Mouse (Mus musculus) neural tube, embryonic 11.5 days (tissue): Measurements from ENCODE around the gene Cdk14. TPM values are rescaled to one million over a fixed set of nuclear protein-coding genes. Genes with fewer than 3 reads are reported as not detected.
"Not testable (repeated sequence)": the region's sequence is repeated elsewhere in the genome, so short reads cannot be mapped to it uniquely, and the experiment has no call there.

Experiments used
- ATAC-seq: fragments of 200-750 bp; cut with Nextera tagmentation; 2 replicates; pipeline ENCODE4 v1.8.0; 2017; ENCODE audit warnings: moderate number of reproducible peaks, mild to moderate bottlenecking, moderate TSS enrichment, moderate library complexity; ENCODE audit not compliant: insufficient read depth, low FRiP score, low TSS enrichment
- DNase-seq: peaks from one replicate; pipeline ENCODE4 v3.0.0-alpha.2; 2015; ENCODE audit warnings: low spot score
- H3K27ac ChIP-seq: fragments of 300-500 bp; sonication (generic); 2 replicates; pipeline ENCODE4 v1.5.1; 2014; ENCODE audit warnings: low read depth, mild to moderate bottlenecking, low read length
- H3K27me3 ChIP-seq: fragments of 300-500 bp; sonication (generic); 2 replicates; pipeline ENCODE4 v1.6.1; 2014; ENCODE audit warnings: mild to moderate bottlenecking, low read length, mixed read lengths; ENCODE audit not compliant: control insufficient read depth, insufficient read depth
- H3K36me3 ChIP-seq: fragments of 300-500 bp; sonication (generic); 2 replicates; pipeline ENCODE4 v1.6.1; 2014; ENCODE audit warnings: mild to moderate bottlenecking, low read length, moderate library complexity, mixed read lengths; ENCODE audit not compliant: control insufficient read depth, insufficient read depth
- H3K4me1 ChIP-seq: fragments of 300-500 bp; sonication (generic); 2 replicates; pipeline ENCODE4 v1.6.1; 2014; ENCODE audit warnings: low read length, mixed read lengths; ENCODE audit not compliant: control insufficient read depth, insufficient read depth
- H3K4me2 ChIP-seq: fragments of 300-500 bp; sonication (generic); 2 replicates; pipeline ENCODE4 v1.6.1; 2014; ENCODE audit warnings: low read depth, mild to moderate bottlenecking, moderate library complexity
- H3K4me3 ChIP-seq: fragments of 300-500 bp; sonication (generic); 2 replicates; pipeline ENCODE4 v1.5.1; 2014; ENCODE audit warnings: low read depth, low read length
- H3K9ac ChIP-seq: fragments of 300-500 bp; sonication (generic); 2 replicates; pipeline ENCODE4 v1.6.1; 2014; ENCODE audit warnings: mild to moderate bottlenecking, low read length
- H3K9me3 ChIP-seq: fragments of 300-500 bp; sonication (generic); 2 replicates; pipeline ENCODE4 v1.6.1; 2016; ENCODE audit warnings: low read length; ENCODE audit not compliant: control insufficient read depth
- WGBS: fragments of 180-500 bp; shearing (Covaris S2); extraction: QIAGEN DNeasy Blood & Tissue Kit; methylation state at CpG from one replicate; pipeline ENCODE4 v1.1.7; 2014; 5-methylcytosine and 5-hydroxymethylcytosine counted together
- polyA plus RNA-seq: library from polyadenylated mRNA; unstranded; fragments of >200 nt; fragmentation: Nextera tagmentation; extraction: Ambion mirVana; gene quantifications from 2 replicates; pipeline ENCODE4 v1.2.1, GENCODE M21; 2014

Cdk14 gene
- polyA plus RNA-seq, 1 experiment from 2014 or later: 29.5 TPM

DNA sequence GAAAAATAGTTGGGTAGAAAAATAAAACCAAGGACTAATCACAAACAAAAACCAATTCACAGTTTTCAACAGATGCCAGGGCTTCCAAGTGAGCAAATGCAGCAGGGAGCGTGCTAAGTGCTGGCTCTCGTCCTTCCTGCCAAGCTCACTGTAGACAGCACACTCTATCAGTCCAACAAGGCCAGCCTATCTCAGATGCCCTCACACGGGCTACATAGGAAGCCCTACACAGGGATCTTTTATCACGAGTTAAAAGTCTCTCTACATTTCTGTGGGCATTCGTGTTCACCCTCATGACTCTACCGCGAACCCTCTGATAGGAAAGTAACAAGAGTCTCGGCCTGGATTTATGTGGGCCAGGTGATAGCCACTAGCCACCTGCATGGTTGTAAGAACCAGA is 78.5 kb downstream of the Cdk14 start:
- H3K9ac ChIP-seq: no peak overlapping the region
- 94% methylated on average over 8 of the region's 8 CpGs for WGBS
- ATAC-seq: no peak
- no peak overlapping the region for H3K27ac ChIP-seq
- H3K36me3 ChIP-seq: no peaks in the 10 kb centered on the region
- no peak for DNase-seq
- H3K4me1 ChIP-seq: 0 out of 2 replicates have a peak, but pooled peaks cover 5% of the 10 kb centered on the region
- no peaks in the 10 kb centered on the region for H3K9me3 ChIP-seq
- no peak overlapping the region for H3K4me2 ChIP-seq
- no peaks in the 10 kb centered on the region for H3K27me3 ChIP-seq
- H3K4me3 ChIP-seq: no peak overlapping the region

DNA sequence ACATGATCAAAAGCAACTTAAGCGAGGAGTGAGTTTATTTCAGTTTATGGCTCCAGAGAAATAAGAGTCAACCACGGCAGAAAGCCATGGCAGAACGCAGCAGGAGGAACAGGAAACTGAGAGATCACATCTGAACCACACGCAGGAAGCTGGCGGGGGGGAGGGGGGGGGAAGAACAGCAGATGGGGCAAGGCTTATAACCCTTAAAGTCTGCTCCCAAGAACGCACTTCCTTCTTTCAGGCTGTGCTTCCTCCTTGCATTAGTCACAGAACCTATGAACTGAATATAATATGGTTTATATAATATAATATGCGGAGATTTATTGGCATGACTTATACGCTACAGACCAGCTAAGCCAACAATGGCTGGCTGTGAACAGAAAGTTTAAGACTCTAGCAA is 86.2 kb downstream of the Cdk14 start:
- H3K27me3 ChIP-seq: no peaks in the 10 kb centered on the region
- H3K4me3 ChIP-seq: no peak overlapping the region
- H3K27ac ChIP-seq: no peak overlapping the region
- H3K9ac ChIP-seq: no peak overlapping the region
- ATAC-seq (no peak), DNase-seq (no peak)
- H3K4me2 ChIP-seq: no peak overlapping the region
- 91% methylated on average over 8 of the region's 8 CpGs for WGBS
- no peaks in the 10 kb centered on the region for H3K36me3 ChIP-seq
- no peaks in the 10 kb centered on the region for H3K4me1 ChIP-seq
- H3K9me3 ChIP-seq: no peaks in the 10 kb centered on the region

DNA sequence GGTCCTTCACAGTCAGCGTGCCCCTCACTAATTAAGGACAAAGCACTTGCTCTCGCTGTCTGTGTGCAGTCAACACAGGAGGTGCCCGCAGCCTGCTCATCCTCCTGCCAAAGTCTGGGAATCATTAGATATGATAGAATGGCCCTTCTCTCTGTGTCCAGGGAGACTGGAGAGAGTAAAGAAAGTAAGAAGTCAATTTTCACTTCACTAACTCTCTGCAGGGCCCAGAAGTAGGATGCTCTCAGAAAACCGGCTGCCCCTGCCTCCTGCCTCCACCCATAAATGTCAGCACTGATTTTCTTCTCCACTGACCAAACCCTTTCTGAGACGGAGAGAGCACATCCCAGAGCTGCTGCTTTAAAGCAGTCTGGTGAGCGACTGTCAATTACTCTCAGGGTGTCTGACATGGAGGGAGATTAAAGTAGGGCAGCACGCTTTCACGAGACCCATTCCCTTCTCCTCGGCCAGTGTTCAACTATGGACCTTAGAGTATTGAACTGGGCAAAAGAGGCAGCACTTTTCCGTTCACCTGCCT is 89.1 kb downstream of the Cdk14 start:
- Histone ChIP-seq H3K4me2 (no peak overlapping the region), H3K27ac (no peak overlapping the region), H3K9me3 (no peaks in the 10 kb centered on the region), H3K36me3 (no peaks in the 10 kb centered on the region), H3K9ac (no peak overlapping the region), H3K27me3 (no peaks in the 10 kb centered on the region), H3K4me1 (no peaks in the 10 kb centered on the region), H3K4me3 (no peak overlapping the region)
- DNase-seq: no peak
- no peak for ATAC-seq
- WGBS: 68% methylated on average over 10 of the region's 10 CpGs

DNA sequence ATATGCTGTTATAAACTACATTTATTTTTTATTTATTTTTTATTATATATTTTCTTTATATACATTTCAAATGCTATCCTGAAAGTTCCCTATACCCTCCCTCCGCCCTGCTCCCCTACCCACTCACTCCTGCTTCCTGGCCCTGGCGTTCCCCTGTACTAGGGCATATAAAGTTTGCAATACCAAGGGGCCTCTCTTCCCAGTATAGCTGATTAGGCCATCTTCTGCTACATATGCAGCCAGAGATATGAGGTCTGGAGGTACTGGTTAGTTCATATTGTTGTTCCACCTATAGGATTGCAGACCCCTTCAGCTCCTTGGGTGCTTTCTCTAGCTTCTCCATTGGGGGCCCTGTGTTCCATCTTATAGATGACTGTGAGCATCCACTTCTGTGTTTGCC is 91.1 kb downstream of the Cdk14 start:
- ATAC-seq: not testable (repeated sequence)
- WGBS: 92% methylated on average over 2 of the region's 2 CpGs

DNA sequence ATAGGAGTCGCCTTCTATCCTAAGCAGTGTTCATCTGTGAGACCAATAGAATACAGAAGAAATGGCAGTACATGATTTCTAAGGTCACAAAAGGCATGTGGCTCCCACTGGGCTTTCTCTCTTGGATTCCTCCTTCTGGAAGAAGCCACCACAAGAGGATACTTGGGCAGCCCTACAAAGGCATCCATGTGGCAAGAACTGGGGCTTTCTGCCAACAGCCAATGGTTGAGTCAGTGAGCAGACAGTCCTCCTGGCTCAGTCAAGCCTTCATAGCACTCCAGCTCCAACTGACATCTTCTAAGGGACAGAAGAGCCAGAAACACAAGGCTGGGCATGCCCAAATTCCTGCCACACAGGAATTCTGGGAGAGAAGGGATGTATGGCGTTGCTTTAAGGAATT is 93.4 kb downstream of the Cdk14 start:
- no peak overlapping the region for H3K4me2 ChIP-seq
- H3K9ac ChIP-seq: no peak overlapping the region
- H3K27ac ChIP-seq: no peak overlapping the region
- H3K9me3 ChIP-seq: no peaks in the 10 kb centered on the region
- H3K4me3 ChIP-seq: no peak overlapping the region
- 95% methylated on average over 2 of the region's 2 CpGs for WGBS
- H3K27me3 ChIP-seq: no peaks in the 10 kb centered on the region
- DNase-seq (no peak), ATAC-seq (no peak)
- H3K36me3 ChIP-seq: no peaks in the 10 kb centered on the region
- no peaks in the 10 kb centered on the region for H3K4me1 ChIP-seq

More for the DNA sequence above, 91.1 kb downstream of the Cdk14 start:
- DNase-seq, H3K4me2 ChIP-seq, H3K36me3 ChIP-seq, H3K27me3 ChIP-seq, H3K4me1 ChIP-seq, H3K9me3 ChIP-seq, H3K27ac ChIP-seq, H3K9ac ChIP-seq, H3K4me3 ChIP-seq: not testable (repeated sequence)

DNA sequence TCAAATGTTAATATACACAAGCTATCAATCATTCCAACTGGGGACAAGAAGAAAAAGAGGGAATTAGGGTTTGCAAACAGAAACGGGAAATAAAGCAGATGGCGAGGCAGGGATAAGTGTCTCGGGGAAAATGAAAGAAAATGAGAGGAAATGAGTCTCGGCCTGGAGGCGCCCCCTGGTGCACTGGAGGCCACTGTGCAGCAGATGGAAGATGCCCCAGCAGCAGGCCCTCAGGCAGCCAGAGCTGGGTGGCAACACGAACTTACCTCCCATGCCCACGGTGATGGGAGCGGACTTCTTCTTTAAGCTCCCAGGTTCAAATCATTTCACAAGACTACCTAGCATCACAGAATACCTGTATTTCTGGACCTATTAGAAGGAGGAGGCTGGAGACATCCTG is 97.4 kb downstream of the Cdk14 start:
- no peak for DNase-seq
- Histone ChIP-seq H3K27me3 (no peaks in the 10 kb centered on the region), H3K4me2 (no peak overlapping the region), H3K36me3 (no peaks in the 10 kb centered on the region), H3K9ac (no peak overlapping the region), H3K4me3 (no peak overlapping the region), H3K4me1 (no peaks in the 10 kb centered on the region), H3K9me3 (no peaks in the 10 kb centered on the region), H3K27ac (no peak overlapping the region)
- 85% methylated on average over 8 of the region's 8 CpGs for WGBS
- ATAC-seq: no peak

DNA sequence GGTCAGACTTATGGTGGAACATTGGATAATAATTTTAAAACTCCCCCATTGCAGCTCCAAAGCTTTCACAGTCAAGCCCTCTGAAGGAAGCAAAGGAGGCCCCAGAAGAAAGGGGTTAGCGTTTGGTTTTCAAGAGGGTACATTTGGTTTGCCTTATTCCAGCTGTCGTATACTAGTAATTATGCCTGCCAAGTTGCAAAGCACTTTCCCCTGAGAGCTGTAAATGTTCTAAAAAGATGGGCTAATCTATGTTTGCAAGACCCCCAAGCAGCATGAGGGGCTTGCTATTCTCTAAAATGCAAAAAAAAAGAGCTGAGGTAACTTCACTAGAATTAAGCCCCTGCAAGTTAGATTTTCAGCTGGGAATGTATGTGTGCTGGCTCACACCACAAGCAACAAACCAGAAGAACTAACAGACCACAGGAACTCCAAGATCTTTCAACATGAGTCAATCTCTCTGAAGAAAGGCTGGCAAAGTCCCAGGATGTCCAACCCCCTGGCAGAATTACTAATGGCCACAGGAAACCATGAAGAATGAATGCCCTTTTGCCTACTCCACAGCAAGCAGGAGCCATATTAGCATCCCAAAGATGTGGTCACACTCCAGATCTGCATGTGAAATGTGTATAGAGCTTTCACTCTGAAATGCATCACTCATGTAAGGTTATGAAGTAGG is 99.5 kb downstream of the Cdk14 start:
- 55% methylated on average over 2 of the region's 2 CpGs for WGBS
- H3K27me3 ChIP-seq: no peaks in the 10 kb centered on the region
- no peak overlapping the region for H3K4me2 ChIP-seq
- no peaks in the 10 kb centered on the region for H3K9me3 ChIP-seq
- no peak overlapping the region for H3K27ac ChIP-seq
- no peaks in the 10 kb centered on the region for H3K4me1 ChIP-seq
- H3K36me3 ChIP-seq: no peaks in the 10 kb centered on the region
- H3K9ac ChIP-seq: no peak overlapping the region
- ATAC-seq (no peak), DNase-seq (no peak)
- no peak overlapping the region for H3K4me3 ChIP-seq

DNA sequence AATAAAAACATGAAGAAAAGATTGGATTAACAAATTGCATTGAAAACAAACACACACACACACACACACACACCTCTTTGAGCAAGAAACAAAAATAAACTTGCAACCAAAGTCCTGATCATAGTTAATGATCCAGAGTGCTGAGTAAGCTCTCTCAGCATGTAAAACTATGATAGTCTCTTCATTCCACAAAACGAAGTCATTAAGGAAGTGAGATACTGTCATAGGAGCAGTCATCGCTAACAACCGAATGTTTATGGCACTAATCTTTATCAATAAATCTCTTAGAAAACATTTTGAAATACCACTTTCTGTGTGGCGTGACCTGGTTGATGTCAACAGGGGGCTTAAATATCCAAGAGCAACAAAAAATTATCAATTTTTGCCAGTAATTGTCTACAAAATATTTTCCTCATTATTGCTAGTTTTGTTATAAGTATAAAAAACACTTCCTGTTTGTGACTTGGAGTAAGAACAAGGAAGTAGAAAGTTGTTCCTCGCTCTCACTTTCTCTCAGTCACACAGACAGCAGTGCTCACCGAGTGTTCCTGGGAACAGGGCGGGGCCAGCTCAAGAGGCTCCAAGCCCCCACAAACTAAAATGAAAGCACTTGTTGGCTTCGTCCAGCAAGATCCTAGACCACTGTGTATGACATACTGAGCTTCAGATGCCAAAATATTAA is 100.1 kb downstream of the Cdk14 start:
- DNase-seq: no peak
- Histone ChIP-seq H3K27ac (no peak overlapping the region), H3K9ac (no peak overlapping the region), H3K27me3 (no peaks in the 10 kb centered on the region), H3K4me2 (no peak overlapping the region), H3K36me3 (no peaks in the 10 kb centered on the region), H3K4me1 (no peaks in the 10 kb centered on the region), H3K4me3 (no peak overlapping the region), H3K9me3 (no peaks in the 10 kb centered on the region)
- 84% methylated on average over 8 of the region's 8 CpGs for whole genome bisulfite sequencing
- ATAC-seq: no peak

DNA sequence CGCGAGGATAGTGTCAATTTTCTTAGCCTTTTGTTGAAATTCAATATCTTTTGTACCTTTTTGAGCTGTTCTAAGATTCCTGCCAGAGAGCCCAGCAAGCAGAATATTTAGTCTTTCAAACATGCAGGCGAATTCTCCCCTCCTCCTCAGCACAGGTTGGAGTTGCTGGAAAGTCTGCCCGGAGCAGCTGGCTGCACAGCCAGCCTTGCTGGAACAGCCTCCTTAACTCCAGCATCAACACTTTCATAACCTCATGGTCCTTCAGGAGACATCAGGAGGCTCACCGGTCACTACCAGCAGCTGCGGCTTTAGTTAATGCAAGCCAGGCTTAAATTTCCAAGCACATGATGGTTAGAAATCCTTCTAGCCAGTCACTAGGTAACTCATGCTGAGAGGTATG is 105.8 kb downstream of the Cdk14 start:
- Histone ChIP-seq H3K36me3 (no peaks in the 10 kb centered on the region), H3K9me3 (no peaks in the 10 kb centered on the region), H3K4me3 (no peak overlapping the region), H3K9ac (no peak overlapping the region), H3K4me1 (no peaks in the 10 kb centered on the region), H3K4me2 (no peak overlapping the region), H3K27ac (no peak overlapping the region), H3K27me3 (no peaks in the 10 kb centered on the region)
- WGBS: 81% methylated on average over 6 of the region's 6 CpGs
- DNase-seq (no peak), ATAC-seq (no peak)
